Mouse (Mus musculus) midbrain, postnatal 0 days (tissue): Measurements from ENCODE around the gene Mindy1. TPM values are rescaled to one million over a fixed set of nuclear protein-coding genes. Genes with fewer than 3 reads are reported as not detected.

ENCODE experiments used
- ATAC-seq: fragments of 200-750 bp; cut with Nextera tagmentation; 2 replicates; pipeline ENCODE4 v1.8.0; 2017; ENCODE audit warnings: moderate number of reproducible peaks, mild to moderate bottlenecking, moderate TSS enrichment, moderate library complexity; ENCODE audit not compliant: low FRiP score
- DNase-seq: peaks from one replicate; pipeline ENCODE4 v3.0.0-alpha.2; 2015; ENCODE audit warnings: low spot score
- H3K27ac ChIP-seq: fragments of 300-500 bp; sonication (generic); 2 replicates; pipeline ENCODE4 v1.5.1; 2014; ENCODE audit warnings: low read depth, mild to moderate bottlenecking, low read length, mixed read lengths
- H3K27me3 ChIP-seq: fragments of 300-500 bp; sonication (generic); 2 replicates; pipeline ENCODE4 v1.6.1; 2014; ENCODE audit warnings: low read length, control low read depth, mixed read lengths; ENCODE audit not compliant: insufficient read depth
- H3K36me3 ChIP-seq: fragments of 300-500 bp; sonication (generic); 2 replicates; pipeline ENCODE4 v1.6.1; 2014; ENCODE audit warnings: low read length, control low read depth, mixed read lengths; ENCODE audit not compliant: insufficient read depth
- H3K4me1 ChIP-seq: fragments of 300-500 bp; sonication (generic); 2 replicates; pipeline ENCODE4 v1.6.1; 2014; ENCODE audit warnings: mild to moderate bottlenecking, control low read depth, antibody characterized with exemption, low read length, mixed read lengths; ENCODE audit not compliant: insufficient read depth
- H3K4me2 ChIP-seq: fragments of 300-500 bp; sonication (generic); 2 replicates; pipeline ENCODE4 v1.6.1; 2014; ENCODE audit warnings: low read depth, mild to moderate bottlenecking, low read length, mixed read lengths; ENCODE audit not compliant: poor library complexity, severe bottlenecking
- H3K4me3 ChIP-seq: fragments of 300-500 bp; sonication (generic); 2 replicates; pipeline ENCODE4 v1.5.1; 2014; ENCODE audit warnings: low read depth, mild to moderate bottlenecking, low read length, moderate library complexity
- H3K9ac ChIP-seq: fragments of 300-500 bp; sonication (generic); replicated peaks from 2 replicates; pipeline ENCODE4 v1.6.1; 2014; ENCODE audit warnings: mild to moderate bottlenecking, low read length, moderate library complexity, mixed read lengths; ENCODE audit not compliant: poor library complexity, severe bottlenecking
- H3K9me3 ChIP-seq: fragments of 300-500 bp; sonication (generic); 2 replicates; pipeline ENCODE4 v1.6.1; 2016; ENCODE audit warnings: low read length, control low read depth
- CTCF ChIP-seq: IDR thresholded peaks from 2 replicates; pipeline ENCODE4 v1.5.1; 2016; ENCODE audit warnings: antibody characterized with exemption, mild to moderate bottlenecking
- WGBS: fragments of 180-500 bp; shearing (Covaris S2); extraction: QIAGEN DNeasy Blood & Tissue Kit; methylation state at CpG from one replicate; pipeline ENCODE4 v1.1.7; 2014; 5-methylcytosine and 5-hydroxymethylcytosine counted together
- polyA plus RNA-seq: library from polyadenylated mRNA; unstranded; fragments of >200 nt; fragmentation: Nextera tagmentation; extraction: Ambion mirVana; gene quantifications from 2 replicates; pipeline ENCODE4 v1.2.1, GENCODE M21; 2015
- total RNA-seq: library from RNA; depleted of rRNA; stranded (reverse); fragments of >200 nt; gene quantifications from 2 replicates; pipeline ENCODE4 v1.2.3, GENCODE M21; 2014

Mindy1 gene
- total and polyA plus RNA-seq, 2 experiments from 2014 or later: 34.8 to 37.1 TPM

DNA sequence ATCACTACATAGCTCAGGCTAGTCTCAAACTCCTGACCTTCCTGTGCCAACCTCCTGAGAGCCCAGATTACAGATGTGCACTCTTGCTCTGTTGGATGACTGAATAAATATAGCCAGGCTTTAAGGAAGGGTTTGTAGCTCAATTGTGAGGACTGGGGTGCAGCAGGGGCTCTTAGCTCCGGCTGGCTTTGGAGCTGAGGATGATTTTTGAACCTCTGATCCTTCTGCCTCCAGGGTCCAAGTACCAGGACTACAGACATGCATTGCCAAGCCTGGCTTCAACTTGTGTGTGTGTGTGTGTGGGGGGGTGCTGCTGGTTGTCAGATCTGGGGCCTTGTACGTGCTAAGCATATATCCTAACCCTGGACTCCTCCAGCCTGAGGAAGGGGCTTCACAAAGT lies 11.8 kb downstream of the Mindy1 start:
- Histone ChIP-seq H3K36me3 (peaks cover 19% of the 10 kb centered on the region), H3K27ac (no peak overlapping the region), H3K9me3 (no peaks in the 10 kb centered on the region), H3K9ac (no peak overlapping the region), H3K27me3 (no peaks in the 10 kb centered on the region), H3K4me3 (no peak overlapping the region), H3K4me1 (no peaks in the 10 kb centered on the region), H3K4me2 (no peak overlapping the region)
- TF ChIP-seq CTCF: no peak
- WGBS: 95% methylated on average over 2 of the region's 2 CpGs
- DNase-seq (no peak), ATAC-seq (no peak)

DNA sequence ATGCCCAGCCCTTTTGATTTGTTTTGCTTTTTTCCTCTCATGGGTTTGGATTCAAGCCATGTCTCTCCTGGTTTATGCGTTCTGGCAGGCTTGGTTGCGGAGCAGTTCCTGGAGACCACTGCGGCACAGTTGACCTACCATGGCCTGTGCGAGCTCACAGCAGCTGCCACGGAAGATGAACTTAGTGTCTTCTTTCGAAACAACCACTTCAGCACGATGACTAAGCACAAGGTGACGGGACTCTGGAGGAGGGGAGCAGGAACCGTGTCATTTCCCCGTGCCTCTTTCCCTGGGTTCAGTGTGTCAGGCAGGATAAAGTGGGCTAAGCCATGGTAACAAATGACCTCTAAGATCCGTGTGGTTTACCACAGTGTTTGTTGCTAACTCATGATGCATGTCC lies 12.4 kb downstream of the Mindy1 start:
- H3K36me3 ChIP-seq: peaks cover 15% of the 10 kb centered on the region
- H3K4me2 ChIP-seq: no peak overlapping the region
- WGBS: 84% methylated on average over 11 of the region's 11 CpGs
- no peak for TF ChIP-seq CTCF
- H3K4me1 ChIP-seq: no peaks in the 10 kb centered on the region
- H3K27ac ChIP-seq: no peak overlapping the region
- no peaks in the 10 kb centered on the region for H3K27me3 ChIP-seq
- no peak for ATAC-seq
- H3K9ac ChIP-seq: no peak overlapping the region
- H3K9me3 ChIP-seq: no peaks in the 10 kb centered on the region
- no peak overlapping the region for H3K4me3 ChIP-seq
- DNase-seq: no peak

DNA sequence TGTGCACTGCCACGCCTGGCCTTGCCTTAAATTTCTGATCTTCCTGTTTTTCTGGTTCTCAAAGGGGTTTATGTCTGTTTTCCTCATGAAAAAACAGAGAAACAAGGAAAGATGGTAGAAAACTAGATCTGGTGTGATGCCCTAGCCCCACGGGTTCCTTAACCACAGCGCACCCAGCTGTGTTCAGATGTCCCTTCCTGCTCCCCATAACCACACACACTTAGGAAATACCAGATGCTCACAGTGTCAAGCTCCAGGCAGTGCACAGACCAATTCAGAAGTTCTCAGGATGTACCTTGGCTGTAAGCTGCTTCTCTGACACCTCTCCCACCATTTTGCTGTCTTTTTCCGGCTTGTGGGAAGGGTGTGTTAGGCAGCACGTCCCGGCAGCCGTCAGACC lies 13.2 kb downstream of the Mindy1 start:
- H3K9ac ChIP-seq: no peak overlapping the region
- WGBS: 89% methylated on average over 7 of the region's 7 CpGs
- H3K4me3 ChIP-seq: no peak overlapping the region
- DNase-seq (no peak), ATAC-seq (no peak)
- no peaks in the 10 kb centered on the region for H3K27me3 ChIP-seq
- H3K4me1 ChIP-seq: no peaks in the 10 kb centered on the region
- no peak overlapping the region for H3K4me2 ChIP-seq
- H3K9me3 ChIP-seq: no peaks in the 10 kb centered on the region
- no peak for TF ChIP-seq CTCF
- peaks cover 13% of the 10 kb centered on the region for H3K36me3 ChIP-seq
- H3K27ac ChIP-seq: no peak overlapping the region

DNA sequence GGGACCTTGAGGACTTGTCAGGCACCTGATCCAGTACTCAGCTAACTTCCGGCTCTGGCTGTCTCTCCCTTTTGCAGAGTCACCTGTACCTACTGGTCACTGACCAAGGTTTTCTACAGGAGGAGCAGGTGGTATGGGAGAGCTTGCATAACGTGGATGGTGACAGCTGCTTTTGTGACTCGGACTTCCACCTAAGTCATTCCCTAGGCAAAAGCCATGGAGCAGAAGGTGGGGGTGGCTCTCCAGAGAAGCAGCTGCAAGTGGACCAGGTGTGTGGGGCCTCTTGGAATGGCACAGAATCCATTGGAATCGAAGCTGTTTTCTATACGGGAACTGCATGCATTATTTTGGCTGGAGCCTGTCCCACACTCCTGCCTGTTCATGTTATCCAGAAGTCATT lies 13.6 kb downstream of the Mindy1 start:
- H3K4me2 ChIP-seq: no peak overlapping the region
- no peaks in the 10 kb centered on the region for H3K9me3 ChIP-seq
- ATAC-seq: no peak
- H3K9ac ChIP-seq: no peak overlapping the region
- DNase-seq: no peak
- H3K27ac ChIP-seq: no peak overlapping the region
- TF ChIP-seq CTCF: no peak
- no peak overlapping the region for H3K4me3 ChIP-seq
- WGBS: 86% methylated on average over 5 of the region's 5 CpGs
- no peaks in the 10 kb centered on the region for H3K27me3 ChIP-seq
- H3K4me1 ChIP-seq: no peaks in the 10 kb centered on the region
- peaks cover 13% of the 10 kb centered on the region for H3K36me3 ChIP-seq

DNA sequence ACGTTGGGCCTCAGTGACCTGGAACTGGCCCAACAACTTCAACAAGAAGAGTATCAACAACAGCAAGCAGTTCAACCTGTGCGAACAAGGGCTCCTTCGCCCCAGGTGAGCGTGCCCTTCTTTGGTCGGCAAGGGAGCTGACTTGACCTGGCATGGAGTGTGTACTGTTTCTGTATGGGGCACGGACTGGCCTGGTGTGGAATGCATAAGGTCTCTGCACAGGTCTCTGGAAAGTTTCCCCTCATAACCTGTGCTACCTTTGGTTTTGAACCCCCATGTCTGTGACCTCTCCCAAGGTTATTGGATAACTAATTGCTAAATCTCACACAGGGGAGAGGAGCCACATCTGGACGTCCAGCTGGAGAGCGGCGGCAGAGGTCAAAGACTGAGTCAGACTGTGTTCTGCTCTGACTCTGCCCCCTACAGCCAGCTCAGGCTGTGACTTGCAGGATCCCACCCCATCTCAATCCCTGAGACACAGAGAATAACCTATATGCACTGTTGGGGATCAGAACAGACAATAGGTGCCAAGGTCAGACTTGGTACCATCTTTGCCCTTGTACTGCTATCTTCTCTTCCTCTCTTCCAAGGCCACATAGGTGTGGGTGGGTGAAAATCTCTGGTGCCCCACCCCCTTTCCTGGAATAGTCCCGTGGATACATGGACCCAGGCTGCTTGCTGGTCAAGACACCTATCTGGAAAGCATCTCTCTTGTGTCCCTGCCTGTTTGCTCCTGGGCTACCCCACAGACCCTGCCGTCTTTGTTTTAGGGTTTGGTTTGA lies 14.4 kb downstream of the Mindy1 start:
- Histone ChIP-seq H3K9ac (no peak overlapping the region), H3K27me3 (no peaks in the 10 kb centered on the region), H3K4me1 (no peaks in the 10 kb centered on the region), H3K27ac (no peak overlapping the region), H3K36me3 (peaks cover 13% of the 10 kb centered on the region), H3K9me3 (no peaks in the 10 kb centered on the region), H3K4me2 (no peak overlapping the region), H3K4me3 (no peak overlapping the region)
- DNase-seq: no peak
- no peak for ATAC-seq
- TF ChIP-seq CTCF: no peak
- 83% methylated on average over 11 of the region's 11 CpGs for WGBS

DNA sequence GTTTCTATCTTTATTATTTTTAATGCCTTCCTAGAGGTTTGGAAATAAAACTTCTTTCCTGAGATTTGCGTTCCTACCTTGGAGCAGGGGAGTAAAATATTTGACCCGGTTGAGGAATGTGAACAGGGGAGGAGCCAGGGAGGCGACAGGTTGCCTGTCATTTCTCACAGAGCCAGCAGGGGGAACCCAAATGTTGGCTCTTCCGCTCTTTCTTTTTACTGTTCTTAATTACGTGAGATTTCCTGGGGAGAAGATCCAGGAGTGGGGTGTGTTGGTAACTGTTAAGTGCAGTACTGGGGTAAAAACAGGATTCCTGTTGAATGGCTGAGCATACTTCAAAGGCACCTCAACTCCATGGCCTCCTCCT lies 14.9 kb downstream of the Mindy1 start:
- no peak overlapping the region for H3K4me3 ChIP-seq
- no peaks in the 10 kb centered on the region for H3K27me3 ChIP-seq
- 10% methylated on average over 5 of the region's 5 CpGs for WGBS
- no peak overlapping the region for H3K27ac ChIP-seq
- ATAC-seq (0 out of 2 replicates have a peak, but pooled peaks have one; percentile 32), DNase-seq (peak; percentile 54)
- peaks cover 13% of the 10 kb centered on the region for H3K36me3 ChIP-seq
- no peaks in the 10 kb centered on the region for H3K4me1 ChIP-seq
- no peak overlapping the region for H3K4me2 ChIP-seq
- no peaks in the 10 kb centered on the region for H3K9me3 ChIP-seq
- TF ChIP-seq CTCF: peak; percentile 74
- no peak overlapping the region for H3K9ac ChIP-seq
